Mouse (Mus musculus): ENCODE results near the gene Atrnl1. TPM values are rescaled to one million over a fixed set of nuclear protein-coding genes. Genes with fewer than 3 reads are reported as not detected.

The Atrnl1 gene
- total RNA-seq, 1 experiment, result 6.7 TPM

DNA sequence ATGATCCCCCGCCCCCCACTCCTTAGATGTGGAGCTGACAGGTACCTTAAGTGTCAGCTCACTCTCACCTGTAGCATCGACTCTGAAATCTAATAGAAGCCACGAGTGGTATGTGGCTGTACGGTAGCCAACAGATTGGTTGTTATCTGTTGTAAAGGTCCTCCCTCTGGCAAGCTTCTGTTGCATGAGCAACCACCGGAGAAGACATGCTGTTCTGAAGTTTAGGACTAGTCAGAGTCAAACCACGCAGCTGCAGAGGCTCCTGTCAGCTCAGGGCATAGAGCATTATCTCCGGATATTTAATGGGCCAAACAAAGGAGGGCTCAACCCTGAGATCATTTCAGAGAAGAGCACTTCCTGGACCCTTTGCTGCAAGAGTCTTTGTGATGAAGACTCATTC is 222.2 kb downstream of the Atrnl1 start:
- H3K36me3 ChIP-seq (ENCODE audit: control insufficient read depth, insufficient read depth, low read length, poor library complexity, severe bottlenecking), result no peaks in the 10 kb centered on the region
- H3K9me3 ChIP-seq (ENCODE audit: control insufficient read depth, insufficient read depth, low read depth, low read length), result no peaks in the 10 kb centered on the region
- H3K4me3 ChIP-seq (ENCODE audit: insufficient read depth in 1 of 2, low read depth in 1 of 2, low read length in 2 of 2, poor library complexity in 1 of 2, severe bottlenecking in 1 of 2), result no peak overlapping the region
- H3K4me1 ChIP-seq (ENCODE audit: control insufficient read depth in 2 of 2, insufficient read depth in 2 of 2, low read length in 2 of 2, poor library complexity in 1 of 2), result no peaks in the 10 kb centered on the region
- H3K27ac ChIP-seq (ENCODE audit: insufficient read depth, low read depth, low read length, poor library complexity, severe bottlenecking), result no peak overlapping the region
- H3K9ac ChIP-seq (ENCODE audit: insufficient read depth, low read depth, low read length, poor library complexity, severe bottlenecking), result no peak overlapping the region
- DNase-seq (ENCODE audit: low read depth, low spot score), result no peak
- no peak for TF ChIP-seq ZC3H11A (IDR thresholded peaks at IDR 0.05; ENCODE audit: borderline replicate concordance, low read depth, low read length)
- no peak for TF ChIP-seq MAFK (IDR thresholded peaks at IDR 0.05; ENCODE audit: insufficient read depth, low read depth, low read length)
- no peak for TF ChIP-seq HCFC1 (IDR thresholded peaks at IDR 0.05; ENCODE audit: borderline replicate concordance, insufficient read depth, low read length)
- no peak for TF ChIP-seq ZNF384 (IDR thresholded peaks at IDR 0.05; ENCODE audit: low read depth, low read length)
- no peak for TF ChIP-seq CHD2 (IDR thresholded peaks at IDR 0.05; ENCODE audit: low read depth, low read length)
- in situ Hi-C loops (cut with MboI; ENCODE audit: low sequenced_read_pairs in 2 of 2, unreplicated experiment in 2 of 2), result no loop called here

DNA sequence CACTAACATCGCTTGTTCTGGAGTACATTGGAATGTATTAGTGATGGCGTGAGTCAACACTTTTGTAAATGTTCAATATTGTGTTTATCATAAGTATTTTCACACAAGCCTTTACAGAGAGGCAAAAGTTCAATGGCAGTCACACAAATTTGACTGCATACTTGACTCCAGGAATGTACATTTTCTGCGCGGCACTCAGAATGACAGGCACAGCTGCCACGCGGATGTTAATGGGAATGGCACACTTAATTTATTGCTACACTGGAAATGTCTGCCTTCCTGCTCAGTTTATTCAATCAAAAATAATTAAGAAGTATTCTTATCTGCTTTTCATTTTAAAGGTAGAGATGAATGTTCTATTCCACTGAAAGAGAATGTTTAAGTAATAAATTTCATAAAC is 227.0 kb downstream of the Atrnl1 start:
- Histone ChIP-seq H3K27ac (ENCODE audit: insufficient read depth, low read depth, low read length, poor library complexity, severe bottlenecking) (no peak overlapping the region), H3K4me1 (ENCODE audit: control insufficient read depth in 2 of 2, insufficient read depth in 2 of 2, low read length in 2 of 2, poor library complexity in 1 of 2) (no peaks in the 10 kb centered on the region), H3K9ac (ENCODE audit: insufficient read depth, low read depth, low read length, poor library complexity, severe bottlenecking) (no peak overlapping the region), H3K36me3 (ENCODE audit: control insufficient read depth, insufficient read depth, low read length, poor library complexity, severe bottlenecking) (no peaks in the 10 kb centered on the region), H3K9me3 (ENCODE audit: control insufficient read depth, insufficient read depth, low read depth, low read length) (no peaks in the 10 kb centered on the region), H3K4me3 (ENCODE audit: insufficient read depth in 1 of 2, low read depth in 1 of 2, low read length in 2 of 2, poor library complexity in 1 of 2, severe bottlenecking in 1 of 2) (no peak overlapping the region)
- TF ChIP-seq HCFC1 (IDR thresholded peaks at IDR 0.05; ENCODE audit: borderline replicate concordance, insufficient read depth, low read length) (no peak), ZNF384 (IDR thresholded peaks at IDR 0.05; ENCODE audit: low read depth, low read length) (no peak), CHD2 (IDR thresholded peaks at IDR 0.05; ENCODE audit: low read depth, low read length) (no peak), MAFK (IDR thresholded peaks at IDR 0.05; ENCODE audit: insufficient read depth, low read depth, low read length) (no peak), ZC3H11A (IDR thresholded peaks at IDR 0.05; ENCODE audit: borderline replicate concordance, low read depth, low read length) (no peak)
- DNase-seq (ENCODE audit: low read depth, low spot score), result no peak
- in situ Hi-C loops (cut with MboI; ENCODE audit: low sequenced_read_pairs in 2 of 2, unreplicated experiment in 2 of 2), result no loop called here

DNA sequence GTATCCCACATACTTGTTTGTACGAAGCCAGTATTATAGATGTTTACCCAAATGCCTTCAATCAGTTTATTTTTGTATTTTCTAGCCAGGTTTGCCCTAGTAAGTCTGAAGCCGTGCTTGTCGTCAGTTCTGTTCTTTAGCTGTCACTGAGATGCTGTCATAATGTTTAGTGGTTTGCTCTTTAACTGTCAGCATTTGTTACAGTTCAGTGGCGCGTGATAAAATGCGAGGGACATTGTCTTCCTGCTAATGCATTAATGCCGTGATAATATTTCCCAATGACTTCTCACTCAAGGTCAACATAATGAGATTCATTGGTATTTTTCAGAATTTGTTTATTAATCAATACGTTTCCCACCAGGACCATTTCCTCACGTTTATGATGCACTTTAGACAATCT is 227.7 kb downstream of the Atrnl1 start:
- Histone ChIP-seq H3K4me3 (ENCODE audit: insufficient read depth in 1 of 2, low read depth in 1 of 2, low read length in 2 of 2, poor library complexity in 1 of 2, severe bottlenecking in 1 of 2) (no peak overlapping the region), H3K27ac (ENCODE audit: insufficient read depth, low read depth, low read length, poor library complexity, severe bottlenecking) (no peak overlapping the region), H3K4me1 (ENCODE audit: control insufficient read depth in 2 of 2, insufficient read depth in 2 of 2, low read length in 2 of 2, poor library complexity in 1 of 2) (no peaks in the 10 kb centered on the region), H3K9me3 (ENCODE audit: control insufficient read depth, insufficient read depth, low read depth, low read length) (no peaks in the 10 kb centered on the region), H3K9ac (ENCODE audit: insufficient read depth, low read depth, low read length, poor library complexity, severe bottlenecking) (no peak overlapping the region), H3K36me3 (ENCODE audit: control insufficient read depth, insufficient read depth, low read length, poor library complexity, severe bottlenecking) (no peaks in the 10 kb centered on the region)
- TF ChIP-seq ZNF384 (IDR thresholded peaks at IDR 0.05; ENCODE audit: low read depth, low read length), result no peak
- TF ChIP-seq HCFC1 (IDR thresholded peaks at IDR 0.05; ENCODE audit: borderline replicate concordance, insufficient read depth, low read length), result no peak
- TF ChIP-seq ZC3H11A (IDR thresholded peaks at IDR 0.05; ENCODE audit: borderline replicate concordance, low read depth, low read length), result no peak
- no peak for TF ChIP-seq CHD2 (IDR thresholded peaks at IDR 0.05; ENCODE audit: low read depth, low read length)
- no peak for TF ChIP-seq MAFK (IDR thresholded peaks at IDR 0.05; ENCODE audit: insufficient read depth, low read depth, low read length)
- no peak for DNase-seq (ENCODE audit: low read depth, low spot score)
- in situ Hi-C loops (cut with MboI; ENCODE audit: low sequenced_read_pairs in 2 of 2, unreplicated experiment in 2 of 2), result no loop called here

DNA sequence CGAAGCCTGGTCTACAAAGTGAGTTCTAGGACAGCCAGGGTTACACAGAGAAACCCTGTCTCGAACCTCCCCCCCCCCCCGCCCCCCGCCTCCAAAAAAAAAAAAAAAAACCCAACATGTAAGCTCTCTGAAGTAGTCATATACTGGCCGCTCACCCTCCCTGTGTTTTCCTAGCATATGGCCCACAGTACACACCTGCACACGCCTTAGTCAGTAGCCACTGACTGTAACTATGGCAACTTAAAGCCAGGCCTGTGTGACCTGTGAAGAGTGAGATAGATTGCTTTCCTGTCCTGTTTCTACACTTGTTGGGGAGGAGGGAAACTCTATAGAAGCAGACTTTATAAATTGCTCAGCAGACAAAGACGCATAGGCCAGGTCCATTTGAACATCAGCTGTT is 239.1 kb downstream of the Atrnl1 start:
- H3K27ac ChIP-seq (ENCODE audit: insufficient read depth, low read depth, low read length, poor library complexity, severe bottlenecking), result no peak overlapping the region
- H3K4me3 ChIP-seq (ENCODE audit: insufficient read depth in 1 of 2, low read depth in 1 of 2, low read length in 2 of 2, poor library complexity in 1 of 2, severe bottlenecking in 1 of 2), result no peak overlapping the region
- H3K4me1 ChIP-seq (ENCODE audit: control insufficient read depth in 2 of 2, insufficient read depth in 2 of 2, low read length in 2 of 2, poor library complexity in 1 of 2), result no peaks in the 10 kb centered on the region
- in situ Hi-C loops (cut with MboI; ENCODE audit: low sequenced_read_pairs in 2 of 2, unreplicated experiment in 2 of 2), result no loop called here
- H3K9me3 ChIP-seq (ENCODE audit: control insufficient read depth, insufficient read depth, low read depth, low read length), result no peaks in the 10 kb centered on the region
- no peaks in the 10 kb centered on the region for H3K36me3 ChIP-seq (ENCODE audit: control insufficient read depth, insufficient read depth, low read length, poor library complexity, severe bottlenecking)
- no peak for DNase-seq (ENCODE audit: low read depth, low spot score)
- no peak for TF ChIP-seq MAFK (IDR thresholded peaks at IDR 0.05; ENCODE audit: insufficient read depth, low read depth, low read length)
- no peak overlapping the region for H3K9ac ChIP-seq (ENCODE audit: insufficient read depth, low read depth, low read length, poor library complexity, severe bottlenecking)

DNA sequence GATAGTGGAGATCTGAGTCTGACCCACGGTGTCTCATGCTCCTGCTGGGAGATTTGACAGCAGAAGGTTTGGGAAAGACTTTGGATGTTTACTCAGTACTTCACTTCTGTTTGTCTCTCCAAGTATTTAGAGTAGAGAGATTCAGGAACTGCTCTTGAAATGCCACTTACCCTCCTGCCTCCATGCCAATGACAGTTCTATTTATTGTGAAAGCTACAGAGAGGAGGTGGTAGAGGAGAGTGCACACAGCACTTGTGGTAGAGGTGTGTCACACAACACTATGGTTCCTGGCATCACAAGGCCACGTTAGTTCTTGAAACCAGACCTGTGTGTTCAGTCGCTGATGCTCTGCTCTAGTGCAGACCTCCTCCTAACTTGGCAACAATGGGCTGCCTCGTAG is 257.5 kb downstream of the Atrnl1 start:
- DNase-seq (ENCODE audit: low read depth, low spot score), result no peak

More for the DNA sequence above, 257.5 kb downstream of the Atrnl1 start:
- in situ Hi-C loops (cut with MboI; ENCODE audit: low sequenced_read_pairs in 2 of 2, unreplicated experiment in 2 of 2), result no loop called here
- H3K36me3 ChIP-seq (ENCODE audit: control insufficient read depth, insufficient read depth, low read length, poor library complexity, severe bottlenecking), result no peaks in the 10 kb centered on the region
- TF ChIP-seq CHD2 (IDR thresholded peaks at IDR 0.05; ENCODE audit: low read depth, low read length), result no peak
- TF ChIP-seq ZC3H11A (IDR thresholded peaks at IDR 0.05; ENCODE audit: borderline replicate concordance, low read depth, low read length), result no peak
- no peak for TF ChIP-seq HCFC1 (IDR thresholded peaks at IDR 0.05; ENCODE audit: borderline replicate concordance, insufficient read depth, low read length)
- TF ChIP-seq ZNF384 (IDR thresholded peaks at IDR 0.05; ENCODE audit: low read depth, low read length), result no peak
- no peak overlapping the region for H3K4me3 ChIP-seq (ENCODE audit: insufficient read depth in 1 of 2, low read depth in 1 of 2, low read length in 2 of 2, poor library complexity in 1 of 2, severe bottlenecking in 1 of 2)
- no peak overlapping the region for H3K9ac ChIP-seq (ENCODE audit: insufficient read depth, low read depth, low read length, poor library complexity, severe bottlenecking)
- H3K9me3 ChIP-seq (ENCODE audit: control insufficient read depth, insufficient read depth, low read depth, low read length), result no peaks in the 10 kb centered on the region
- H3K4me1 ChIP-seq (ENCODE audit: control insufficient read depth in 2 of 2, insufficient read depth in 2 of 2, low read length in 2 of 2, poor library complexity in 1 of 2), result no peaks in the 10 kb centered on the region
- H3K27ac ChIP-seq (ENCODE audit: insufficient read depth, low read depth, low read length, poor library complexity, severe bottlenecking), result no peak overlapping the region
